Mouse (Mus musculus): Measurements from ENCODE around the gene Prr23a2. TPM values are rescaled to one million over a fixed set of nuclear protein-coding genes. Genes with fewer than 3 reads are reported as not detected.
A peak's percentile ranks its signal among the peaks of the same experiment; 100 is the strongest.
"Not testable (repeated sequence)": the region's sequence is repeated elsewhere in the genome, so short reads cannot be mapped to it uniquely, and the experiment has no call there.

Prr23a2 gene
- polyA plus RNA-seq (2015; fragmentation: Nextera tagmentation; extraction: Ambion mirVana) = not detected in 2 replicates

GRCm38 (mm10) chr9:98856210-98856609 is at the start of gene Prr23a2:
TSS of gene Prr23a2 (plus strand) at chr9:98856494.
- no peaks in the 10 kb centered on the region for H3K9me3 ChIP-seq
- no peak within 1 kb of the TSS for H3K9ac ChIP-seq
- no peak within 1 kb of the TSS for H3K27ac ChIP-seq
- no peaks in the 10 kb centered on the region for H3K36me3 ChIP-seq
- no peak within 1 kb of the TSS for H3K4me3 ChIP-seq
- no peak for ATAC-seq (ENCODE audit: insufficient number of reproducible peaks, low FRiP score, low TSS enrichment, low read depth)
- no peaks in the 10 kb centered on the region for H3K4me1 ChIP-seq
- no peaks in the 10 kb centered on the region for H3K27me3 ChIP-seq
- no peak within 1 kb of the TSS for H3K4me2 ChIP-seq
- WGBS = 70% methylated on average over 18 of the region's 18 CpGs

DNA sequence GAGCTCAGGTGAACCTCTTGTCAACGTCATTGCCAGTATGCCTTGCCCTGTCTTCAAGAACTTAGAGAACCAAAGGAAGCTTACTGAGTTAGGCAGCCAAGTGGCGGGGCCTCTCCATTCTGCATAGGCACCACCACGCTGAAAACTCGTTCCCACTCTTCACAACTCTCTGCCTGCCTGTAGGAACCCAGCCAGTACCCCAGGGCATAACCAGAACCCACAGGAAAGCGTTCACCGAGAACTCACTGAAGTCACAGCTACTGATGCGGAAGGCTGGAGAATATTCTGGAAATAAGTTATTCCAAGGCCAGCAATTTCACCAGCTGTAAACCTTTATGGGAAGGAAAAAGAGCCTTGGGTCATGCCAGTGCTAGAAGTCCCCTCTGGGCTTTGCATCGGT is 48.7 kb upstream of the Prr23a2 start:
- ATAC-seq (ENCODE audit: insufficient number of reproducible peaks, low FRiP score, low TSS enrichment, low read depth) = no peak
- Histone ChIP-seq H3K9ac (no peak overlapping the region), H3K4me3 (no peak overlapping the region), H3K4me2 (no peak overlapping the region), H3K4me1 (no peaks in the 10 kb centered on the region), H3K27ac (no peak overlapping the region), H3K9me3 (no peaks in the 10 kb centered on the region), H3K36me3 (no peaks in the 10 kb centered on the region), H3K27me3 (0 out of 2 replicates have a peak, but pooled peaks cover 3% of the 10 kb centered on the region)
- WGBS = 71% methylated on average over 8 of the region's 8 CpGs

GRCm38 (mm10) chr9:98809526-98809925 is 46.8 kb upstream of the Prr23a2 start:
- not testable (repeated sequence) for H3K36me3 ChIP-seq; ATAC-seq (ENCODE audit: insufficient number of reproducible peaks, low FRiP score, low TSS enrichment, low read depth); H3K4me1 ChIP-seq; H3K27me3 ChIP-seq; H3K27ac ChIP-seq; H3K4me3 ChIP-seq; H3K9ac ChIP-seq; H3K9me3 ChIP-seq; H3K4me2 ChIP-seq
- WGBS = 59% methylated on average over 2 of the region's 2 CpGs

GRCm38 (mm10) chr9:98816066-98816465 is 40.2 kb upstream of the Prr23a2 start:
- no peak for ATAC-seq (ENCODE audit: insufficient number of reproducible peaks, low FRiP score, low TSS enrichment, low read depth)
- Histone ChIP-seq H3K4me2 (no peak overlapping the region), H3K36me3 (no peaks in the 10 kb centered on the region), H3K27ac (no peak overlapping the region), H3K27me3 (no peaks in the 10 kb centered on the region), H3K4me3 (no peak overlapping the region), H3K9ac (no peak overlapping the region), H3K4me1 (no peaks in the 10 kb centered on the region), H3K9me3 (no peaks in the 10 kb centered on the region)
- WGBS = 61% methylated on average over 3 of the region's 3 CpGs

GRCm38 (mm10) chr9:98817592-98817991 is 38.7 kb upstream of the Prr23a2 start:
- Histone ChIP-seq H3K4me1 (no peaks in the 10 kb centered on the region), H3K4me2 (no peak overlapping the region), H3K9me3 (no peaks in the 10 kb centered on the region), H3K36me3 (no peaks in the 10 kb centered on the region), H3K27me3 (no peaks in the 10 kb centered on the region), H3K27ac (no peak overlapping the region), H3K4me3 (no peak overlapping the region), H3K9ac (no peak overlapping the region)
- 82% methylated on average over 7 of the region's 7 CpGs for WGBS
- 0 out of 2 replicates have a peak, but pooled peaks have one; percentile 6 for ATAC-seq (ENCODE audit: insufficient number of reproducible peaks, low FRiP score, low TSS enrichment, low read depth)

DNA sequence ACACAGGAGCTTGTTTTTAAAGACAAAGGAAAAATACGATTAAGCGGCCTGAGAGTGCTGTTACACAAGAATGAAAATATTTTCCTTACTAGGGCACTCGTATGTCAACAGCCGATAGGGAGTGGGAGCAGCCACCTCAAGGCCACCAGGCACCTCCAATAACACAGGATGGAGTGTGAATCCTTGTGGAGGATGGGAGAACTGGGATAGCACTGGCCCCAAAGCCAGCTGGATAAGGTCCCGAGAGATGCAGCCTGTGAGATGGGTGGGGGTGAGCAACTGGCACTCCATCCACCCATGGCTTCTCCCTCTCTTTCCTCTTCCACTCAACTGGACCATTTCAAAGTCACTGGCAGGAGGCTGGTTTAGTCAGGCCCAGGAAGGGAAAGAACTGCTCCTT is 37.3 kb upstream of the Prr23a2 start:
- H3K4me2 ChIP-seq = no peak overlapping the region
- ATAC-seq (ENCODE audit: insufficient number of reproducible peaks, low FRiP score, low TSS enrichment, low read depth) = no peak
- H3K4me1 ChIP-seq = no peaks in the 10 kb centered on the region
- no peaks in the 10 kb centered on the region for H3K9me3 ChIP-seq
- H3K27me3 ChIP-seq = no peaks in the 10 kb centered on the region
- 85% methylated on average over 5 of the region's 5 CpGs for WGBS
- H3K36me3 ChIP-seq = no peaks in the 10 kb centered on the region
- no peak overlapping the region for H3K4me3 ChIP-seq
- H3K27ac ChIP-seq = no peak overlapping the region
- H3K9ac ChIP-seq = no peak overlapping the region

DNA sequence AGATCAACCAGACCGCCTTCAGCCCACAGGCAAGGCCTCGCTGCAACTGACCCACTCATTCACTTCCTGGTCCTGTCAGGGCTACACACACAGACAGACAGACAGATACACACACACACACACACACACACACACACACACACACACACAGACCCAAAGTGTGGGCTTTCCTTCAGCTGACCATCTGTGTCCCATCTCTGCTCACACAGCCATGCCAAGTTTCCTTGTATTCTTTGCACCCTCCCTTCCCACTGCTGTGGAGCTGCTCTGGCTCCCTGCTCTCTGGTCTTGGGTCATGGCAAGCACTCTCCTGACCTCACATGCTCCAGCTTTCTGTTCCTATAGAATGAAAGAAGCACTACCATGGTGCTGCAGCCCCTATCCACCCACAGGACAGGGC is 36.8 kb upstream of the Prr23a2 start:
- Histone ChIP-seq H3K9ac (no peak overlapping the region), H3K27ac (no peak overlapping the region), H3K27me3 (no peaks in the 10 kb centered on the region), H3K4me3 (no peak overlapping the region), H3K4me2 (no peak overlapping the region), H3K9me3 (no peaks in the 10 kb centered on the region), H3K4me1 (no peaks in the 10 kb centered on the region), H3K36me3 (no peaks in the 10 kb centered on the region)
- no peak for ATAC-seq (ENCODE audit: insufficient number of reproducible peaks, low FRiP score, low TSS enrichment, low read depth)
- 83% methylated on average over 2 of the region's 2 CpGs for WGBS

DNA sequence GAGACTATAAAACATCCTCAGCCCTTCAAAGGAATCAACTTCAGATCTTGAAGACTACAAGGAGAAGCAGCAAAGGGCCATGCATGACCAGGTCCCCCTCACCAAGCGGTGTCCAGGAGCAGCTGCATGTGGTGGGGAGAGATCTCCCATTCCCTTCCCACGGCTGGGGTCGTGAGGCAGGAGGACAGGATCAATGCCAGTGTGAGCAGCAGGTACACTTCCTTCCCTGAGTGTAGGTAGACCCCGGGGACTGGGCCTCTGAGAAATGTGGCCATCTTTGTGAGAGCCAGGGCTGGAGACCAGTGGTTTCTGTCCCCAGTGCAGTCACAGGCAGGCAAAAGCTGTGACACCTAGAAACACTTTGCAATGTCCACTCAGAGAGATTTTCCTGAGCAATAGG is 35.8 kb upstream of the Prr23a2 start:
- H3K9ac ChIP-seq = no peak overlapping the region
- ATAC-seq (ENCODE audit: insufficient number of reproducible peaks, low FRiP score, low TSS enrichment, low read depth) = no peak
- WGBS = 93% methylated on average over 4 of the region's 4 CpGs

GRCm38 (mm10) chr9:98821067-98821466 is 35.2 kb upstream of the Prr23a2 start:
- H3K4me2 ChIP-seq = no peak overlapping the region
- no peak overlapping the region for H3K27ac ChIP-seq
- H3K4me1 ChIP-seq = no peaks in the 10 kb centered on the region
- no peaks in the 10 kb centered on the region for H3K27me3 ChIP-seq
- ATAC-seq (ENCODE audit: insufficient number of reproducible peaks, low FRiP score, low TSS enrichment, low read depth) = no peak
- H3K36me3 ChIP-seq = no peaks in the 10 kb centered on the region
- H3K9me3 ChIP-seq = no peaks in the 10 kb centered on the region
- H3K9ac ChIP-seq = no peak overlapping the region
- H3K4me3 ChIP-seq = no peak overlapping the region

More for the DNA sequence above, 35.8 kb upstream of the Prr23a2 start:
- Histone ChIP-seq H3K9me3 (no peaks in the 10 kb centered on the region), H3K4me3 (no peak overlapping the region), H3K27me3 (no peaks in the 10 kb centered on the region), H3K4me1 (no peaks in the 10 kb centered on the region), H3K27ac (no peak overlapping the region), H3K4me2 (no peak overlapping the region), H3K36me3 (no peaks in the 10 kb centered on the region)

DNA sequence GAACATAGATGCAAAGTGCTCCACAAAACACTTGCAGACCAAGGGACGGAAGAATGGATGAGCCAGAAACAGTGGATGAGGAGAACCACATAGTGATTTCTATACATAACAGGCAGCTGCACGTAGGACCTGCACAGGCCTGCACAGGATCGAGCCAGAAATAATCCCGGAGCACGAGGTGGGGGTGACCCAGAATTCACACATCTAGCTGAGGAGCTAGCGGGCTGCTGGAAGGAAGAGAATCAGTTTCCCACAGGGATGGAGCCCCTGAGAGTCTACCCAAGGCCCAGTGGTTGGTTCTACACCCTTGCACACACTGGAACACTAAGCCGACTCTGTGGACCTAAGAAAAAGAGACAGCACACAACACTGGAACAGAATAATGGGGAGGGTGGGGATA is 32.5 kb upstream of the Prr23a2 start:
- H3K4me3 ChIP-seq = no peak overlapping the region
- H3K27me3 ChIP-seq = no peaks in the 10 kb centered on the region
- H3K36me3 ChIP-seq = no peaks in the 10 kb centered on the region
- H3K9me3 ChIP-seq = no peaks in the 10 kb centered on the region
- H3K9ac ChIP-seq = no peak overlapping the region
- WGBS = 84% methylated on average over 7 of the region's 7 CpGs
- H3K4me2 ChIP-seq = no peak overlapping the region
- H3K27ac ChIP-seq = no peak overlapping the region
- no peaks in the 10 kb centered on the region for H3K4me1 ChIP-seq
- no peak for ATAC-seq (ENCODE audit: insufficient number of reproducible peaks, low FRiP score, low TSS enrichment, low read depth)

GRCm38 (mm10) chr9:98829508-98829907 is 26.8 kb upstream of the Prr23a2 start:
- ATAC-seq (ENCODE audit: insufficient number of reproducible peaks, low FRiP score, low TSS enrichment, low read depth) = no peak
- no peaks in the 10 kb centered on the region for H3K27me3 ChIP-seq
- no peak overlapping the region for H3K27ac ChIP-seq
- H3K4me1 ChIP-seq = no peaks in the 10 kb centered on the region
- no peak overlapping the region for H3K4me2 ChIP-seq
- H3K9me3 ChIP-seq = no peaks in the 10 kb centered on the region
- 32% methylated on average over 5 of the region's 5 CpGs for WGBS
- no peak overlapping the region for H3K4me3 ChIP-seq
- no peaks in the 10 kb centered on the region for H3K36me3 ChIP-seq
- H3K9ac ChIP-seq = no peak overlapping the region

DNA sequence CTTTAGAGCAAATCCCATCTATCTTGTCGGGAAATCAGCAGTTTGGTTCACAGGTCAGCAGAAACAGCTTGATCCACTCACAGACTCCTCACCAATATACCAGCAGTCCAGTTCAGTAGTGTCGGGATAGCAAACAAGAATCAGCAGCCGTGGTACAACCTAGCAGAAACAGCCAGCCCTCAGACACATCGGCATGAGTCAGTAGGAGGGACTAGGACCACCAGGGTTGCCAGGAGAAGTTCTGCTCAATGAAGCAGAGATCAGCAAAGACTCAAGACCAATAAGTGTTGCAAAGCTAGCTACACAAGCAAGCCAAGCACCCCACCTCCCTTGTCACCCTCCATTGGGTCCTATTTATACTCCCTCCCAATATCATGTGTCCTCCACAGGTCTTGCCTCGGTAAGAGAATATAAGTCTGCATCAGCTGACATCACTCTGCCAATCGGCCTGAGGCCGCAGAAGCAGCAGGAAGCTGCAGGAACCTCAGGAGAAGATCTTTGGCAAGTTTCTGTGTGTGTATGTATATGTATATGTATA is 18.7 kb upstream of the Prr23a2 start:
- no peaks in the 10 kb centered on the region for H3K4me1 ChIP-seq
- no peak overlapping the region for H3K4me2 ChIP-seq
- no peak for ATAC-seq (ENCODE audit: insufficient number of reproducible peaks, low FRiP score, low TSS enrichment, low read depth)
- H3K9me3 ChIP-seq = no peaks in the 10 kb centered on the region
- no peak overlapping the region for H3K9ac ChIP-seq
- H3K4me3 ChIP-seq = no peak overlapping the region
- H3K27ac ChIP-seq = no peak overlapping the region
- H3K27me3 ChIP-seq = no peaks in the 10 kb centered on the region
- no peaks in the 10 kb centered on the region for H3K36me3 ChIP-seq
- WGBS = 77% methylated on average over 7 of the region's 7 CpGs

DNA sequence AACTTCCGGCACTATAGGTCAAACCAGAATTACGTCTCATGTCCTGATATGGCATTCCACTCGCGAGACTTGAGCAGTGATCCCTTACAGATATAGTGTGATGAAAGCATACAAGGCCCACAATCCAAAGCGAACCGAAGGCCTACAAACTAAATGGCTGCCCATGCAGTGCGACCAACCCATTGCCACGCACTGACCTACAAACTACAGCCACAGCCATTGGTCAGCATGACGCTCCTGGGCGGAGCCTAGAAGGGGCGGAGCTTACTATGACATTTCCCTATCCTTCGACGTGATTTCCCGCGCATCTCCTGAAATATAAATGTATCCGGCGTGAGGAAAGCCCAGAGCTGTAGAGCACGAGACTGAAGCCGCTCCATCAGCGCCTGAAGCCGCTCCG is 14.2 kb upstream of the Prr23a2 start, which contains the start of gene Prr23a1:
Gene Prr23a1, plus strand, starts transcription at position 387 of the 400 bp plus-strand sequence.
- no peaks in the 10 kb centered on the region for H3K36me3 ChIP-seq

More for the DNA sequence above, 14.2 kb upstream of the Prr23a2 start, which contains the start of gene Prr23a1:
- H3K9me3 ChIP-seq = no peaks in the 10 kb centered on the region
- no peak within 1 kb of the TSS for H3K4me2 ChIP-seq
- H3K9ac ChIP-seq = no peak within 1 kb of the TSS
- no peak for ATAC-seq (ENCODE audit: insufficient number of reproducible peaks, low FRiP score, low TSS enrichment, low read depth)
- no peaks in the 10 kb centered on the region for H3K4me1 ChIP-seq
- H3K4me3 ChIP-seq = no peak within 1 kb of the TSS
- no peaks in the 10 kb centered on the region for H3K27me3 ChIP-seq
- H3K27ac ChIP-seq = no peak within 1 kb of the TSS
- WGBS = 53% methylated on average over 22 of the region's 22 CpGs

All from limb, embryonic 15.5 days (tissue).